Mouse (Mus musculus) CH12.LX (cell line): Measurements from ENCODE around the gene Spop. TPM values are rescaled to one million over a fixed set of nuclear protein-coding genes. Genes with fewer than 3 reads are reported as not detected.

Source experiments
- DNase-seq: peaks from one replicate; pipeline ENCODE4 v3.0.0-alpha.2; 2013; ENCODE audit errors: extremely low read depth
- H3K27ac ChIP-seq: 2 replicates; pipeline ENCODE4 v1.5.1; 2012; ENCODE audit warnings: low read depth, mild to moderate bottlenecking, control low read depth, moderate library complexity; ENCODE audit not compliant: insufficient read depth
- H3K27me3 ChIP-seq: replicated peaks from 2 replicates; pipeline ENCODE3; 2012; ENCODE audit warnings: inconsistent platforms
- H3K36me3 ChIP-seq, 2 experiments: replicated peaks in 1 of 2; 2 replicates each; pipeline versions ENCODE3 to v1.6.1; 2012; ENCODE audit warnings: inconsistent platforms in 1 of 2, low read length in 1 of 2, mild to moderate bottlenecking in 1 of 2, mixed read lengths in 1 of 2, moderate library complexity in 1 of 2; ENCODE audit not compliant: control insufficient read depth in 1 of 2, insufficient read depth in 1 of 2
- H3K4me1 ChIP-seq, 2 experiments: 2 replicates each; pipeline ENCODE4 v1.6.1; 2012; ENCODE audit warnings: inconsistent platforms in 1 of 2, moderate library complexity in 1 of 2; ENCODE audit not compliant: insufficient read depth in 2 of 2, control insufficient read depth in 1 of 2
- H3K4me2 ChIP-seq: 2 replicates; pipeline ENCODE4 v1.6.1; 2012; ENCODE audit warnings: low read depth, mild to moderate bottlenecking, control low read depth; ENCODE audit not compliant: poor library complexity, insufficient read depth, severe bottlenecking
- H3K4me3 ChIP-seq, 3 experiments: fragments of 150-350 bp in 1 of 3; sonication (generic) in 1 of 3; replicated peaks in 1 of 3; 2 replicates each; pipeline versions ENCODE3 to v1.5.1; 2011 to 2012; ENCODE audit warnings: low read depth in 2 of 3, low read length in 2 of 3, mild to moderate bottlenecking in 2 of 3, moderate library complexity in 2 of 3, control low read depth in 1 of 3, improper control_type of control experiment in 1 of 3, inconsistent platforms in 1 of 3, mixed read lengths in 1 of 3; ENCODE audit not compliant: poor library complexity in 1 of 3
- H3K79me2 ChIP-seq: replicated peaks from 2 replicates; pipeline ENCODE4 v1.6.1; 2012; ENCODE audit warnings: mild to moderate bottlenecking, moderate library complexity; ENCODE audit not compliant: control insufficient read depth, poor library complexity, insufficient read depth, severe bottlenecking; ENCODE audit errors: extremely low read depth
- H3K9ac ChIP-seq: 2 replicates; pipeline ENCODE4 v1.6.1; 2012; ENCODE audit warnings: low read depth, mild to moderate bottlenecking, control low read depth, moderate library complexity; ENCODE audit not compliant: insufficient read depth
- H3K9me3 ChIP-seq: replicated peaks from 2 replicates; pipeline ENCODE3; 2012; ENCODE audit warnings: low read length, inconsistent platforms, mixed read lengths
- BHLHE40 ChIP-seq: IDR thresholded peaks from 2 replicates; pipeline ENCODE4 v1.6.1; 2011; ENCODE audit warnings: mild to moderate bottlenecking, low read depth, low read length, improper control_type of control experiment
- CHD1 ChIP-seq: IDR thresholded peaks from 2 replicates; pipeline ENCODE4 v1.6.1; 2012; ENCODE audit warnings: low read depth, low read length, improper control_type of control experiment, inconsistent platforms
- CTCF ChIP-seq, 2 experiments: IDR thresholded peaks in 1 of 2; conservative IDR thresholded peaks in 1 of 2; 2 replicates each; pipeline ENCODE4 v1.5.1; 2011 to 2012; ENCODE audit warnings: low read depth in 2 of 2, low read length in 2 of 2, improper control_type of control experiment in 1 of 2, inconsistent platforms in 1 of 2, mild to moderate bottlenecking in 1 of 2, moderate library complexity in 1 of 2
- E2F4 ChIP-seq: IDR thresholded peaks from 2 replicates; pipeline ENCODE4 v1.6.1; 2011; ENCODE audit warnings: low read depth, low read length, improper control_type of control experiment; ENCODE audit not compliant: insufficient replicate concordance
- ELF1 ChIP-seq: IDR thresholded peaks from 2 replicates; pipeline ENCODE4 v1.6.1; 2014; ENCODE audit warnings: low read depth, mild to moderate bottlenecking, inconsistent platforms, low read length, improper control_type of control experiment
- ETS1 ChIP-seq: conservative IDR thresholded peaks from 2 replicates; pipeline ENCODE4 v1.6.1; 2012; ENCODE audit warnings: low read depth, mild to moderate bottlenecking, inconsistent platforms, low read length, improper control_type of control experiment, moderate library complexity
- GABPA ChIP-seq: IDR thresholded peaks from 2 replicates; pipeline ENCODE4 v1.6.1; 2012; ENCODE audit warnings: low read depth, low read length, improper control_type of control experiment, inconsistent platforms; ENCODE audit not compliant: insufficient replicate concordance
- HCFC1 ChIP-seq: IDR thresholded peaks from 2 replicates; pipeline ENCODE4 v1.6.1; 2012; ENCODE audit warnings: low read depth, mild to moderate bottlenecking, inconsistent platforms, low read length, improper control_type of control experiment
- IRF4 ChIP-seq: IDR thresholded peaks from 2 replicates; pipeline ENCODE4 v1.6.1; 2014; ENCODE audit warnings: low read depth, mild to moderate bottlenecking, inconsistent platforms, low read length, improper control_type of control experiment
- JUN ChIP-seq: IDR thresholded peaks from 2 replicates; pipeline ENCODE4 v1.6.1; 2011; ENCODE audit warnings: low read depth, mild to moderate bottlenecking, low read length, improper control_type of control experiment, moderate library complexity; ENCODE audit not compliant: insufficient read depth
- JUND ChIP-seq: conservative IDR thresholded peaks from 2 replicates; pipeline ENCODE4 v1.6.1; 2011; ENCODE audit warnings: low read depth, low read length, improper control_type of control experiment
- KAT2A ChIP-seq: IDR thresholded peaks from 2 replicates; pipeline ENCODE4 v1.6.1; 2012; ENCODE audit warnings: low read length, improper control_type of control experiment, inconsistent platforms; ENCODE audit not compliant: insufficient replicate concordance
- MAZ ChIP-seq: IDR thresholded peaks from 2 replicates; pipeline ENCODE4 v1.6.1; 2012; ENCODE audit warnings: low read depth, mild to moderate bottlenecking, inconsistent platforms, low read length, improper control_type of control experiment, moderate library complexity
- MXI1 ChIP-seq: IDR thresholded peaks from 2 replicates; pipeline ENCODE4 v1.6.1; 2011; ENCODE audit warnings: mild to moderate bottlenecking, low read depth, low read length, improper control_type of control experiment
- MYC ChIP-seq: IDR thresholded peaks from 2 replicates; pipeline ENCODE4 v1.6.1; 2011; ENCODE audit warnings: low read depth, mild to moderate bottlenecking, improper control_type of control experiment, low read length
- NELFE ChIP-seq: IDR thresholded peaks from 2 replicates; pipeline ENCODE4 v1.6.1; 2011; ENCODE audit warnings: low read depth, low read length, improper control_type of control experiment
- NRF1 ChIP-seq: IDR thresholded peaks from 2 replicates; pipeline ENCODE4 v1.6.1; 2014; ENCODE audit warnings: low read depth, mild to moderate bottlenecking, inconsistent platforms, low read length, improper control_type of control experiment, moderate library complexity
- PAX5 ChIP-seq: IDR thresholded peaks from 2 replicates; pipeline ENCODE4 v1.6.1; 2012; ENCODE audit warnings: low read length, inconsistent platforms, mixed read lengths
- POLR2A ChIP-seq: IDR thresholded peaks from 2 replicates; pipeline ENCODE4 v1.6.1; 2011; ENCODE audit warnings: low read depth, mild to moderate bottlenecking, improper control_type of control experiment, low read length
- POLR2AphosphoS2 ChIP-seq: IDR thresholded peaks from 2 replicates; pipeline ENCODE4 v1.6.1; 2011; ENCODE audit warnings: low read depth, low read length, improper control_type of control experiment
- RAD21 ChIP-seq: IDR thresholded peaks from 2 replicates; pipeline ENCODE4 v1.6.1; 2011; ENCODE audit warnings: low read depth, mild to moderate bottlenecking, low read length, improper control_type of control experiment, moderate library complexity
- RCOR1 ChIP-seq: conservative IDR thresholded peaks from 2 replicates; pipeline ENCODE4 v1.6.1; 2012; ENCODE audit warnings: low read depth, mild to moderate bottlenecking, inconsistent platforms, low read length, improper control_type of control experiment
- SIN3A ChIP-seq: IDR thresholded peaks from 2 replicates; pipeline ENCODE4 v1.6.1; 2012; ENCODE audit warnings: low read length, improper control_type of control experiment, inconsistent platforms
- SMC3 ChIP-seq: IDR thresholded peaks from 2 replicates; pipeline ENCODE4 v1.6.1; 2011; ENCODE audit warnings: low read depth, low read length, improper control_type of control experiment
- TBP ChIP-seq: conservative IDR thresholded peaks from 2 replicates; pipeline ENCODE4 v1.6.1; 2011; ENCODE audit warnings: low read depth, low read length, improper control_type of control experiment
- TCF12 ChIP-seq: IDR thresholded peaks from 2 replicates; pipeline ENCODE4 v1.6.1; 2014; ENCODE audit warnings: low read depth, mild to moderate bottlenecking, inconsistent platforms, low read length, improper control_type of control experiment
- UBTF ChIP-seq: IDR thresholded peaks from 2 replicates; pipeline ENCODE4 v1.6.1; 2012; ENCODE audit warnings: low read depth, mild to moderate bottlenecking, inconsistent platforms, low read length, improper control_type of control experiment, moderate library complexity
- ZKSCAN1 ChIP-seq: IDR thresholded peaks from 2 replicates; pipeline ENCODE4 v1.6.1; 2012; ENCODE audit warnings: low read depth, inconsistent platforms, low read length, improper control_type of control experiment, borderline replicate concordance
- ZMIZ1 ChIP-seq: IDR thresholded peaks from 2 replicates; pipeline ENCODE4 v1.6.1; 2012; ENCODE audit warnings: low read depth, mild to moderate bottlenecking, inconsistent platforms, low read length, improper control_type of control experiment
- ZNF384 ChIP-seq: IDR thresholded peaks from 2 replicates; pipeline ENCODE4 v1.6.1; 2012; ENCODE audit warnings: low read depth, low read length, improper control_type of control experiment, inconsistent platforms
- dilution Hi-C: fragments of 300-500 bp; cut with MboI; formaldehyde crosslinking; loops from 2 replicates; pipeline ENCODE4 v1.14.3; 2020; ENCODE audit warnings: low sequenced_read_pairs; ENCODE audit not compliant: extremely low pct_unique_long_range_greater_than_20kb, extremely low pct_ligation_motif_present
- in situ Hi-C: fragments of 300-500 bp; cut with MboI; formaldehyde crosslinking; loops from 3 replicates; pipeline ENCODE4 v1.14.3; 2019; ENCODE audit warnings: low sequenced_read_pairs, low pct_ligation_motif_present, low pct_unique_long_range_greater_than_20kb, mixed read lengths
- polyA plus RNA-seq: library from polyadenylated mRNA; unstranded; fragments of >175 nt; gene quantifications from 2 replicates; pipeline ENCODE4 v1.2.1, GENCODE M21; 2012; ENCODE audit warnings: low read depth; ENCODE audit not compliant: insufficient read length
- total RNA-seq, 2 experiments: library from RNA; depleted of rRNA; stranded (reverse); fragments of 300-350 nt in 1 of 2; fragments of >200 nt in 1 of 2; gene quantifications; 2 replicates each; pipeline ENCODE4 v1.2.3; 2012 to 2014

Gene Spop
- total and polyA plus RNA-seq, 3 experiments, result 42.7 to 103 (median 51.9) TPM

DNA sequence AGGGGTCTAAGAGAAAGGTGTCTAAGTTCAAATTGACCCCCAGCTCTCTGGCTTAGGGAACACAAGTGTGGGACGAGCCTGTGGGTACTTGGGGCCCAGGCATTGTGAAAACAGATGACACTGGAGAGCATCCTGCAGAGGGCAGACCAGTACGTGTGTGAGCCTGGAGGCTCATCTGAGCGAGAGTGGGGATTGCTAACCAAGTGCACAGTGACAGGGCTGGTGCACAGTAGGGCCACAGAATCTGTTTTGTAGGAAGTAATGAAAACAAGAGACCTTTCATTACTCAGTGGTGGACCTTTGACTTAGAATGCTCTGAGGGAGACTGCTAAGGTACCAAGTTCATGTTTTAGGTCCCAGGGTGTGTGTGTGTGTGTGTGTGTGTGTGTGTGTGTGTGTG is 106.1 kb downstream of the Spop start:
- peaks cover 87% of the 10 kb centered on the region for H3K27me3 ChIP-seq
- H3K9ac ChIP-seq, result no peak overlapping the region
- H3K27ac ChIP-seq, result no peak overlapping the region
- in situ Hi-C loops, result loop anchor here (5.0 to 10.0 kb wide), 3 partner anchors 123 to 405 kb away; partner anchors contain the start of gene Tac4
- H3K4me1 ChIP-seq, result peaks cover 14 to 27% of the 10 kb centered on the region in 2 experiments
- no peak overlapping the region for H3K4me3 ChIP-seq
- no peaks in the 10 kb centered on the region for H3K9me3 ChIP-seq
- TF ChIP-seq ZNF384 (no peak), POLR2AphosphoS2 (no peak), CHD1 (no peak), ETS1 (no peak), PAX5 (no peak), SIN3A (no peak), UBTF (no peak), TBP (no peak), IRF4 (no peak), ZKSCAN1 (peak; percentile 84), MYC (no peak), CTCF (conservative IDR thresholded peaks at IDR 0.05 in 1 of 2, IDR thresholded peaks at IDR 0.05 in 1 of 2; ENCODE audit: low read depth in 2 of 2, low read length in 2 of 2) (peak in 1 of 2 experiments; percentile 41; a peak in 2 of 4 replicates)
- H3K79me2 ChIP-seq, result no peaks in the 10 kb centered on the region
- DNase-seq, result no peak
- no peaks in the 10 kb centered on the region for H3K36me3 ChIP-seq
- H3K4me2 ChIP-seq, result no peak overlapping the region; the same call in 1 of the 2 replicates
- dilution Hi-C loops, result no loop called here

DNA sequence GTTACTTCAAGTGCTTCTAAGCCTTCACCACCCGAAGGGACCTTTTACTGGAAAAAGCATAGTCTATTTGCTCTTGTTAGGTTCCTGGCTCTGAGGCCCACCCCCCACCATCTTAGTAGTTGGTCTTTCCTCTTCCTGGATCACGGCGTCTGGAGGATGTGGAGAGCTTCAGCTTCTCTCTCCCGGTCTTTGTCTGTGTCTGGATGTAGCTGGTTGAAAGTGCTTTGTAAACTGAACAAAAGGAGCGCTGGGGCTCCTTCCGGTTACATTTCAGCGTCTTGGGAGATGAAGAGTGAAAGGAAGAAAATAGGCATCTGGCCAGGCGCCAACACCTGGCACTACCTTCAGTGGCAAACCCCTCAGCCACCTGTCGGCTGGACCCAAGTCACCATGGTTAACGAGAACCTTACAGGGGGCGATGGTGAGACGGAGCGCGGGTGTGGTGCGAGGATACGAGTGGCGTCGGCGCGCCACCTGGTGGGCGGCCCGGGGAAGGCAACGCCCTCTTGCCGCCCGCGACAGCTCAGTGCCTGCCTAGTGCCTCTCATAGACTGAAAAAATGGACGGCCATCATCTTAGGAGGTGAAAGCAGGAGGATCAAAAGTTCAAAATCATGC is 106.7 kb downstream of the Spop start:
- H3K9ac ChIP-seq, result no peak overlapping the region; the same call in 1 of the 2 replicates
- H3K9me3 ChIP-seq, result no peaks in the 10 kb centered on the region
- peak overlapping the region; percentile 52 for H3K4me2 ChIP-seq
- H3K27me3 ChIP-seq, result peaks cover 87% of the 10 kb centered on the region
- DNase-seq, result peak; percentile 88
- H3K36me3 ChIP-seq, result no peaks in the 10 kb centered on the region
- H3K4me1 ChIP-seq, result peaks cover 14 to 27% of the 10 kb centered on the region in 2 experiments
- H3K27ac ChIP-seq, result no peak overlapping the region
- in situ Hi-C loops (loop anchor here (5.0 to 10.0 kb wide), 2 partner anchors 258 to 406 kb away; partner anchors contain the start of gene Tac4), dilution Hi-C loops (no loop called here)
- H3K4me3 ChIP-seq, result no peak overlapping the region
- no peaks in the 10 kb centered on the region for H3K79me2 ChIP-seq
- TF ChIP-seq E2F4 (no peak), NRF1 (peak; percentile 36; the same call in 1 of the 2 replicates), SIN3A (peak; percentile 80), MXI1 (no peak; the same call in 1 of the 2 replicates), POLR2A (no peak), NELFE (peak; percentile 86; the same call in 1 of the 2 replicates), PAX5 (no peak), JUN (no peak), ZMIZ1 (no peak), TCF12 (peak; percentile 81; the same call in 1 of the 2 replicates), KAT2A (no peak), ZNF384 (peak; percentile 79), JUND (no peak), SMC3 (peak; percentile 99), HCFC1 (peak; percentile 59; the same call in 1 of the 2 replicates), IRF4 (peak; percentile 71; the same call in 1 of the 2 replicates), RAD21 (peak; percentile 90), UBTF (no peak), GABPA (no peak), POLR2AphosphoS2 (no peak), ELF1 (no peak), MAZ (peak; percentile 71; the same call in 1 of the 2 replicates), RCOR1 (0 out of 2 replicates have a peak, but pooled peaks have one; percentile 46), BHLHE40 (0 out of 2 replicates have a peak, but pooled peaks have one; percentile 16), MYC (peak; percentile 65; the same call in 1 of the 2 replicates)
